Comparison of ENCODE assay signal across 8 mouse cellular contexts in the genomic region with DNA sequence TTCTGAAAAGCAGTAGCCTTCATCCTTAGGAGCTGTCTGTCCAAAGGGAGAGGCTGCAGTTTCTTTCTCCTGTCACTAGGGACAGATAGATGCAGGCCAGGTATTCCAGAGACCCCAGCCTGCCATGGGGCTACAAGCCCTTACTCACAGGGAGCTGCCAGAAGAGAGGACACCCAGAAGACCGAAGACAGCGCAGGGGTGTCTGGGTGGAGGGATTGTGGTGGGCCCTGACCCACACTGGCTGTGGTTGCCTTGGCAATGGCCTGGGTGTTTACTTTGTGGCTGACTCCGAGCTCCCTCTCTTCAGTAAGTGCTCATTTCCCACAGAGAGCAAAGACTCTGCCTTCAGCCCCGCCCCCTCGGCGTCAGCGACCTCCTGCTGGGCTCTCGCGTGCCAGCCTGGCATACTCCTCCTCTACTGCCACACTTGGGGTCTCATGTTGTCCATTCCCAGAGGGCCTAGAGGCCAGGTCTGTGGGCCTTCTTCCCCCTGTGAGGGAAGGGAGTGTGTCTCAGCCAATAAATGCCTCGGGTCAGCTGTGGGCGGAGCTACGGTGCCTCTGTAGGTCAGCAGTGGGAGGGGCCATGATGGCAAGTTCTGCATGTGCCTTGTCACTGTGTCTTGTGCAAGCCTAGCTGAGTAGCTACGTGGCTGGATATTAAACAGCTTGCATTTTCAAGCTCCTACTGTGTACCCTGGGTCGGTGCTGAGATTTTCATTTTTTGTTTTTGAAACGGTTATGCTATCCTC. TPM values are rescaled to one million over a fixed set of nuclear protein-coding genes. Genes with fewer than 3 reads are reported as not detected.
DNase-seq lines count a peak whose midpoint lies in the region; ATAC-seq lines count a peak whose summit lies in the region.

No protein-coding gene starts in this region.

- peak overlapping the region; percentile 56 for H3K4me2 ChIP-seq in embryonic facial prominence, embryonic 11.5 days (ENCODE audit: low read depth, low read length)

- H3K4me3 ChIP-seq in embryonic facial prominence, embryonic 11.5 days (ENCODE audit: low read depth, low read length) = peak overlapping the region; percentile 37

- WGBS in embryonic facial prominence, embryonic 11.5 days = 4% methylated on average over 15 of the region's 15 CpGs

- peak overlapping the region; percentile 43; the same call in 1 of the 2 replicates for H3K27ac ChIP-seq in embryonic facial prominence, embryonic 11.5 days (replicated peaks; ENCODE audit: low read depth, low read length)

- H3K27me3 ChIP-seq in embryonic facial prominence, embryonic 11.5 days (ENCODE audit: control insufficient read depth, insufficient read depth, low read length) = peaks cover 3% of the 10 kb centered on the region; the same call in 1 of the 2 replicates

- peak; percentile 82 for DNase-seq in CD4-positive helper T cell, adult 2 months (ENCODE audit: low read depth, low spot score)
- peak; percentile 95 to 98 for DNase-seq in adrenal gland, adult (ENCODE audit: inconsistent age in 2 of 2, low spot score in 1 of 2)
- peak; percentile 81 for DNase-seq in embryonic facial prominence, embryonic 11.5 days (ENCODE audit: low spot score)
- peak; percentile 87 to 90 for DNase-seq in heart, adult 9 months (ENCODE audit: low spot score in 2 of 2)
- peak; percentile 93 for DNase-seq in kidney, adult 9 months
- peak; percentile 96 for DNase-seq in lung, postnatal 10 days
- peak; percentile 81 for DNase-seq in ovary, postnatal 36 days (ENCODE audit: low spot score)
- DNase-seq in urinary bladder, postnatal 25 days (ENCODE audit: low spot score) = peak; percentile 81

- peak; percentile 36; the same call in 1 of the 2 replicates for ATAC-seq in embryonic facial prominence, embryonic 11.5 days (replicated peaks; ENCODE audit: insufficient number of reproducible peaks, low FRiP score, low TSS enrichment, low read depth)

- no peaks in the 10 kb centered on the region for H3K36me3 ChIP-seq in embryonic facial prominence, embryonic 11.5 days (replicated peaks; ENCODE audit: control insufficient read depth, insufficient read depth, low read depth, low read length)

- no peak overlapping the region for H3K9ac ChIP-seq in embryonic facial prominence, embryonic 11.5 days (replicated peaks; ENCODE audit: low read length)

- no peaks in the 10 kb centered on the region for H3K9me3 ChIP-seq in embryonic facial prominence, embryonic 11.5 days (replicated peaks; ENCODE audit: control insufficient read depth, low read length)

- H3K4me1 ChIP-seq in embryonic facial prominence, embryonic 11.5 days (ENCODE audit: control insufficient read depth, insufficient read depth, low read length) = peaks cover 8% of the 10 kb centered on the region

RNA-seq across cellular contexts. Expression of gene Arhgap23, which starts 19.5 kb away (rescaled TPM):
- polyA plus RNA-seq in embryonic facial prominence, embryonic 11.5 days (2014; fragmentation: Nextera tagmentation; extraction: Ambion mirVana) = 3.1 and 4.2 TPM in 2 replicates

Comparison
In these comparisons a context has a peak if more than half of its experiments do, and no peak if none do; other contexts are left out.
1. Peak in every context shown above with its lines: DNase-seq, ATAC-seq, H3K4me3 ChIP-seq and H3K27ac ChIP-seq.